Mouse (Mus musculus) forebrain, embryonic 11.5 days (tissue): ENCODE data around the gene Gpatch8. TPM values are rescaled to one million over a fixed set of nuclear protein-coding genes. Genes with fewer than 3 reads are reported as not detected.
A peak's percentile ranks its signal among the peaks of the same experiment; 100 is the strongest.

ENCODE experiments used
- ATAC-seq: fragments of 200-750 bp; cut with Nextera tagmentation; replicated peaks from 2 replicates; pipeline ENCODE4 v1.8.0; 2017; ENCODE audit warnings: moderate TSS enrichment; ENCODE audit not compliant: low FRiP score
- DNase-seq: peaks from one replicate; pipeline ENCODE4 v3.0.0-alpha.2; 2017; ENCODE audit warnings: low spot score
- H3K27ac ChIP-seq: fragments of 300-500 bp; sonication (generic); 2 replicates; pipeline ENCODE4 v1.5.1; 2014; ENCODE audit warnings: low read depth, low read length
- H3K27me3 ChIP-seq: fragments of 300-500 bp; sonication (generic); 2 replicates; pipeline ENCODE4 v1.6.1; 2014; ENCODE audit warnings: mild to moderate bottlenecking, low read length, mixed read lengths; ENCODE audit not compliant: control insufficient read depth, insufficient read depth
- H3K36me3 ChIP-seq: fragments of 300-500 bp; sonication (generic); 2 replicates; pipeline ENCODE4 v1.6.1; 2014; ENCODE audit warnings: mild to moderate bottlenecking, low read length, moderate library complexity, mixed read lengths; ENCODE audit not compliant: control insufficient read depth, insufficient read depth
- H3K4me1 ChIP-seq: fragments of 300-500 bp; sonication (generic); replicated peaks from 2 replicates; pipeline ENCODE4 v1.6.1; 2014; ENCODE audit warnings: low read length, mixed read lengths; ENCODE audit not compliant: control insufficient read depth, insufficient read depth
- H3K4me2 ChIP-seq: fragments of 300-500 bp; sonication (generic); 2 replicates; pipeline ENCODE4 v1.6.1; 2014; ENCODE audit warnings: low read depth, mild to moderate bottlenecking, low read length, moderate library complexity, mixed read lengths; ENCODE audit not compliant: severe bottlenecking
- H3K4me3 ChIP-seq: fragments of 300-500 bp; sonication (generic); 2 replicates; pipeline ENCODE4 v1.5.1; 2014; ENCODE audit warnings: low read depth, low read length
- H3K9ac ChIP-seq: fragments of 300-500 bp; sonication (generic); 2 replicates; pipeline ENCODE4 v1.6.1; 2014; ENCODE audit warnings: low read length
- H3K9me3 ChIP-seq: fragments of 300-500 bp; sonication (generic); 2 replicates; pipeline ENCODE4 v1.6.1; 2016; ENCODE audit warnings: low read length, mixed read lengths; ENCODE audit not compliant: control insufficient read depth
- WGBS: fragments of 180-500 bp; shearing (Covaris S2); extraction: QIAGEN DNeasy Blood & Tissue Kit; methylation state at CpG from one replicate; pipeline ENCODE4 v1.1.7; 2014; 5-methylcytosine and 5-hydroxymethylcytosine counted together
- polyA plus RNA-seq: library from polyadenylated mRNA; unstranded; fragments of >200 nt; fragmentation: Nextera tagmentation; extraction: Ambion mirVana; gene quantifications from 2 replicates; pipeline ENCODE4 v1.2.1, GENCODE M21; 2014

The Gpatch8 gene
- polyA plus RNA-seq, 1 experiment from 2014 or later, result 54.5 TPM

DNA sequence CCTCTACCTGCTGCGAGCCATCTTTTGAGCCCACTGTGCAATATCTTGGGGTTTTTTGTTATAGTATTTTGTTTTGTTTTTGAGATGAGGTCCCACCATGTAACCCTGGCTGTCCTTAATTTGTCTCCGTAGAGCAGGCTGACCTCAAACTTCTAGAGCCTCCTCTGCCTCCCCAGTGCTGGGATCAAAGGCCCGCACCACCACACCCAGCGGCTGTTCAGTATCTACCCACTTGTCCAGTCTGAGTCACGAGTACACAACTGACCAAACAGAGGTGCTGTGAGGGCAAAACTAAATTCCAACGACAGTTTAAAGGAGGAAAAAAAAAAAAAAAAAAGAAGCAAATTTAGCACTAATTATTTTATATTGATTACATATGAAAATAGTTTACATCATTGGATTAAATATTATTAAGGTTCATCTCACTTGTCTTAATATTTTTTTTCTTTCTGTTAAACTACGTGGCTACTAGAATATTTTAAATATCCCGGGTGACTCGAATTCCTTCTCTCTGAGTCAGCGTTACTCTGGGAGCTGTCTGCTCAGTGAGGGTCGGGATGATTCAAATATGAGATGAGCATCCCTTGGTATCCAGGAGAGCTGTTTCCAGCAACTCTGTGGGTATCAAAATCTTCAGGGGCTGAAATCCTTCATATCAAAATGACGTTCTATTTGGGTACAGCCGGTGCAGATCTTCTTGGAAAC, 20.0 kb upstream of the Gpatch8 start:
- H3K9ac ChIP-seq, result no peak overlapping the region
- no peaks in the 10 kb centered on the region for H3K27me3 ChIP-seq
- H3K4me2 ChIP-seq, result no peak overlapping the region
- no peaks in the 10 kb centered on the region for H3K36me3 ChIP-seq
- no peak for DNase-seq
- no peak overlapping the region for H3K4me3 ChIP-seq
- no peaks in the 10 kb centered on the region for H3K9me3 ChIP-seq
- 75% methylated on average over 13 of the region's 13 CpGs for WGBS
- no peak overlapping the region for H3K27ac ChIP-seq
- ATAC-seq, result no peak
- H3K4me1 ChIP-seq, result peaks cover 26% of the 10 kb centered on the region

DNA sequence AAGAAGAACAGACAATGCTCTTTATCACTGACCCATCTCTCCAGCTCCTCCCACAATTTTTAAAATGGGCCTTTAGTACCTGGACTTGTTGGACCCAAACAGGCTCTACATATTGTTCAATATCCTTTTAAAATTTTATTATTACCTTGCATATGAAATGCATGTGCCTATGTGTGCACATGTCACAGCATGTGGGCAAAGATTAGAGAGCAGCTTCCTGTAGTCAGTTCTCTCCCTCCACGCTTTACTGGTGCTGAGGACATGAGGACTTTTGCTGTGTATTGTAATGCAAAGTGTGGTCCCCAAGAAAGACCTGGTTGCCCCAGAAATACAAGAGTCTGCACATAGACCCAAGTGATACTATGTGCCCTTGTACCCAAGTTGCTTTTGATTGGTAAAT, 18.8 kb upstream of the Gpatch8 start:
- 57% methylated on average over 1 of the region's 1 CpGs for WGBS
- no peak for DNase-seq
- no peak overlapping the region for H3K4me3 ChIP-seq

DNA sequence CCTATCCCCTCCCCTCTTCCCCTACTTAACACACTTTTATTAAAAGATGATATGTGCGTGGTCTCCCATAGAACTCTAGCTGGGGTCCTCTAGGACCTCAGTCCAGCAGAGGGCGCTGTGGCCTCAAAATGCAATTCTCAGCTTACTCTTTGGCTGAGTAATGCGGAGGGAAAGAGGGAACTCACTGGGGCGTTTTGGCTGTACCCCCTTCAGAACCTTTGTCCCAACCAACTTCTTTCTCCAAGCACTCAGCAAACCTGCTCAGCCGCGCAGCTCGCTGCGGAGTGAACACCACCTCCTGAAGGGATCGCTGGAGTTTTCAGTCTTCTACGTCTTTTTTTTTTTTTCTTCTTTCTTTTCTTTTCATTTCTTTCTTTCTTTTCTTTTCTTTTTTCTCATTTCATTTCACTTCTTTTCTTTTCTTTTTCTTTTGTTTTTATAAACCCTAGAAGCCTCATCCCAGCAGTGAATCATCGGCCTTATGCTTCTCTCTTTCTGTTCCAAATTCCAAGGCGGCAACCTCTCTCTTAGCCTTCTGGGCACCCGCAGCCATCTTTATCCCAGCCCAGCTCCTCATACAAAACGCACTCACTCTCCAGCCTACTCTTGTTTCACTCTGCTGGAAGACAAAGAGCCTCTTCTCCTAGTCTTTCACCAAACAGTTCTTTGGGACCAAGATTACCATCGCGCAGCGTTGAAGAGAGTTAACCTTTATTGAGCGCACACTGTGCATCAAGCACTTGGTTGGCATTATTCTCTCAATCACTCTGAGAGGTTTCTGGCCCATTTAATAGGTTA, 16.9 kb upstream of the Gpatch8 start:
- peak; percentile 64 for ATAC-seq
- DNase-seq, result peak; percentile 95
- H3K27ac ChIP-seq, result peak overlapping the region; percentile 70
- H3K4me3 ChIP-seq, result peak overlapping the region; percentile 25; the same call in 1 of the 2 replicates
- peaks cover 4% of the 10 kb centered on the region; the same call in 1 of the 2 replicates for H3K4me1 ChIP-seq
- H3K9ac ChIP-seq, result peak overlapping the region; percentile 61
- H3K27me3 ChIP-seq, result no peaks in the 10 kb centered on the region
- H3K4me2 ChIP-seq, result peak overlapping the region; percentile 66
- no peaks in the 10 kb centered on the region for H3K36me3 ChIP-seq
- no peaks in the 10 kb centered on the region for H3K9me3 ChIP-seq
- 5% methylated on average over 18 of the region's 18 CpGs for WGBS

More for the DNA sequence above, 18.8 kb upstream of the Gpatch8 start:
- no peaks in the 10 kb centered on the region for H3K36me3 ChIP-seq
- ATAC-seq, result no peak
- H3K9me3 ChIP-seq, result no peaks in the 10 kb centered on the region
- H3K9ac ChIP-seq, result no peak overlapping the region
- H3K27me3 ChIP-seq, result no peaks in the 10 kb centered on the region
- peaks cover 20% of the 10 kb centered on the region; the same call in 1 of the 2 replicates for H3K4me1 ChIP-seq
- no peak overlapping the region for H3K4me2 ChIP-seq
- no peak overlapping the region for H3K27ac ChIP-seq

DNA sequence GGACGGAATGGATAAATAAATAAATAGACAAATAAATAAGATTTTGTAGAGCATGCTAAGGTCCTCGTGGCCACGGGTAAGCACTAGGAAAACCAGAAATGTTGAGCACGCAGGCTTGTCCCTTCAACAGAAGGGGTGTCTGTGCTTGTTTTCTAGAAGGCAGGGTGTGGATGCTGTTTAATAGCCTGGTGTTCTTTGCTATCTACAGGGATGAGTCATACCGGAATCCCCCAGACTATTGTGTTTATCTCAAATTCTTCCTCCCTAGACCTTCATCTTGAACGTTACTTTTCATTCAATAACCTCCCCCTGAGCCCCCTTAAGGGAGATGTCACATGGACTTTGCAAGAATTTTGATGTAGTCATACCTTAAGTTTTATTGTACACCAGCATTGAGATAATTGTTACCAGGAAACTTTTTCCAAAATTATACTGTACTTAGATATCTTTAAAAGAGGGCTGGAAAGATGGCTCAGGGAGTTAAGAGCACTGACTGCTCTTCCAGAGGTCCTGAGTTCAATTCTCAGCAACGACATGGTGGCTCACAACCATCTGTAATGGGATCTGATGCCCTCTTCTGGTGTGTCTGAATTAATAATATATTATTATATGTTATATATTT, 12.7 kb upstream of the Gpatch8 start:
- Histone ChIP-seq H3K27ac (no peak overlapping the region), H3K9ac (no peak overlapping the region), H3K9me3 (no peaks in the 10 kb centered on the region), H3K4me3 (no peak overlapping the region), H3K36me3 (no peaks in the 10 kb centered on the region), H3K4me1 (peaks cover 3% of the 10 kb centered on the region; the same call in 1 of the 2 replicates), H3K27me3 (no peaks in the 10 kb centered on the region), H3K4me2 (no peak overlapping the region)
- 85% methylated on average over 7 of the region's 7 CpGs for WGBS
- ATAC-seq (no peak), DNase-seq (no peak)

DNA sequence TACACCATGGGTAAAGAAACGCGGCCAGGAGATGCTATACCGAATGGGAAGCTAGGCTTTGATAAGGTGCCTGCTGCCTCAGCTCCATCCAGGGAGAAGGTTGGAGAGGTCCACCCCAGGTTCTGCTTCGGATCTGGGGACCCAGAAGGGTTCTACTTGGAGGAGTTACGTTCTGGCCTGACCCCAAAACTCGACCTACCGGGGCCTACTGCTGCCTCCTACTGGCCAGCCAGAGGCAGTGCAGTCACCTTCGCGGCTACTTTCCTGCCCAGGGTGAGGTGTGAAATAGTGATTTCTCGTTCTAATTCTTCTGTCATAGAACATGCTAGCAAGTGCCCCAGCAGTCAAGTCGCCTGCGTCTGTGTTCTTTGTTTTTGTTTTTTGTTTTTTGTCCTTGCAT, 12.0 kb upstream of the Gpatch8 start:
- H3K4me3 ChIP-seq, result no peak overlapping the region
- no peak overlapping the region for H3K27ac ChIP-seq
- no peak overlapping the region for H3K4me2 ChIP-seq
- no peak for ATAC-seq
- H3K4me1 ChIP-seq, result no peaks in the 10 kb centered on the region
- no peaks in the 10 kb centered on the region for H3K27me3 ChIP-seq
- H3K9me3 ChIP-seq, result no peaks in the 10 kb centered on the region
- WGBS, result 83% methylated on average over 12 of the region's 12 CpGs
- no peak overlapping the region for H3K9ac ChIP-seq
- DNase-seq, result peak; percentile 57
- no peaks in the 10 kb centered on the region for H3K36me3 ChIP-seq

DNA sequence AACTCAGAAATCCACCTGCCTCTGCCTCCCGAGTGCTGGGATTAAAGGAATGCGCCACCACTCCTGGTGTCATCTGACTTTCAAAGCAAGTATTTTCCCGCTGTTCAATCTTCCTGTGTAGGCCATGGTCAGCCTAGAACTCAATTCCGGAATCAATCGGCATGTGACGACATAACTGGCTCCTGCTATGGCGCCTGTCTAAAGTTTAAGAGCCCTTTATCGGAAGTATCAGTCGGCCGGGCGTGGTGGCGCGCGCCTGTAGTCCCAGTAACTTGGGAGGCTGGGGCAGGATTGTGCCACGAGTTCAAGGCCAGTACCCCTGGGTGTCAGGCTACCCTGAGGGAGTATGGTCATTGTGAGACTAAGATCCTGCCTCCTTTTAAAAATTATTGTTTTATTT, 11.5 kb upstream of the Gpatch8 start:
- H3K27ac ChIP-seq, result no peak overlapping the region
- 96% methylated on average over 15 of the region's 15 CpGs for WGBS
- no peak overlapping the region for H3K9ac ChIP-seq
- no peak overlapping the region for H3K4me2 ChIP-seq
- ATAC-seq (no peak), DNase-seq (no peak)
- no peaks in the 10 kb centered on the region for H3K27me3 ChIP-seq
- H3K36me3 ChIP-seq, result no peaks in the 10 kb centered on the region
- H3K9me3 ChIP-seq, result no peaks in the 10 kb centered on the region
- no peak overlapping the region for H3K4me3 ChIP-seq
- H3K4me1 ChIP-seq, result no peaks in the 10 kb centered on the region

DNA sequence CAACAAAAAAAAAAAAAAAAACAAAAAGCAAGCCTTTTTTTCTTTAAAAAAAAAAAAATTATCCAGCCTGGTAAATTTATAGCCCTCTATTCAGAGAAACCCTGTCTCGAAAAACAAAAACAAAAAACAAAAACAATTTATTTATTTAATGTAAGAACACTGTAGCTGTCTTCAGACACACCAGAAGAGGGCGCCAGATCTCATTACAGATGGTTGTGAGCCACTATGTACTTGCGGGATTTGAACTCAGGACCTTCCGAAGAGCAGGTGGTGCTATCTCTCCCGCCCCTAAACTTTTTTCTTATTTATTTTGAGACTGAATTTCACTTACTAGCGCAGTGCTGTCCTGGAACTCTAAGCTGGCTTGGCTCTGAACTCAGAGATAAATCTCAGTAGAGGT, 11.0 kb upstream of the Gpatch8 start:
- Histone ChIP-seq H3K4me1 (no peaks in the 10 kb centered on the region), H3K4me3 (no peak overlapping the region), H3K27ac (no peak overlapping the region), H3K4me2 (no peak overlapping the region), H3K9me3 (no peaks in the 10 kb centered on the region), H3K27me3 (no peaks in the 10 kb centered on the region), H3K36me3 (no peaks in the 10 kb centered on the region), H3K9ac (no peak overlapping the region)
- ATAC-seq (no peak), DNase-seq (no peak)
- 89% methylated on average over 6 of the region's 6 CpGs for WGBS

DNA sequence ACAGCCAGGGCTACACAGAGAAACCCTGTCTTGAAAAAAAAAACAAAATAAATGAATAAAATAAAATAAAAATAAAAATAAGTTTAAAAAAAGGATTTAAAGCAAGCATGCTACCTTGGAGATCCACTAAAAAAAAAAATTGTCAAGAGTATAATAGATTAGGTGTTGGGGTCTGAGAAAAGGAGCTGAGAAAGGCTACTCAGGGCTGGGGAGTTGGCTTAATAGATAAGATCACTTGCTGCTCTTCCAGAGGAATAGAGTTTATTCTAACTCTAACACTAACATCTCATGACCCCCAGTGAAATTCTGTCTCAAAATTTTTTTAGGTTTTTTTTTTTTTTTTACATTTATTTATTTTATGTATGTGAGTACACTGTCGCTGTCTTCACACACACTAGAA, 10.1 kb upstream of the Gpatch8 start:
- H3K4me1 ChIP-seq, result no peaks in the 10 kb centered on the region
- H3K27ac ChIP-seq, result no peak overlapping the region
- H3K9me3 ChIP-seq, result no peaks in the 10 kb centered on the region
- H3K4me3 ChIP-seq, result no peak overlapping the region
- no peak overlapping the region for H3K9ac ChIP-seq
- no peaks in the 10 kb centered on the region for H3K36me3 ChIP-seq
- 100% methylated on average over 1 of the region's 1 CpGs for WGBS
- no peaks in the 10 kb centered on the region for H3K27me3 ChIP-seq
- DNase-seq (no peak), ATAC-seq (no peak)
- no peak overlapping the region for H3K4me2 ChIP-seq
